Mouse (Mus musculus) C2C12 (cell line): ENCODE measurements around the gene 9630041A04Rik. TPM values are rescaled to one million over a fixed set of nuclear protein-coding genes. Genes with fewer than 3 reads are reported as not detected.

Experiments
- H3K27me3 ChIP-seq: one replicate; pipeline ENCODE4 v1.6.1; 2011; ENCODE audit not compliant: control insufficient read depth, insufficient read depth, insufficient read length
- H3K36me3 ChIP-seq: one replicate; pipeline ENCODE4 v1.6.1; 2011; ENCODE audit not compliant: control insufficient read depth, insufficient read depth
- H3K4me3 ChIP-seq: one replicate; pipeline ENCODE4 v1.5.1; 2011; ENCODE audit warnings: mild to moderate bottlenecking, control low read depth; ENCODE audit not compliant: poor library complexity, insufficient read depth, severe bottlenecking
- H3K79me2 ChIP-seq: one replicate; pipeline ENCODE4 v1.6.1; 2011; ENCODE audit not compliant: control insufficient read depth, insufficient read depth
- H3K79me3 ChIP-seq: one replicate; pipeline ENCODE4 v1.6.1; 2011; ENCODE audit warnings: low read depth, control low read depth
- H3ac ChIP-seq: one replicate; pipeline ENCODE3; 2011; ENCODE audit warnings: low read depth; ENCODE audit not compliant: control insufficient read depth, insufficient read length
- CEBPB ChIP-seq: IDR thresholded peaks from one replicate; pipeline ENCODE4 v1.6.1; 2011; ENCODE audit warnings: low read depth, mild to moderate bottlenecking, control low read depth, moderate library complexity
- CTCF ChIP-seq: IDR thresholded peaks from one replicate; pipeline ENCODE4 v1.5.1; 2011; ENCODE audit not compliant: control insufficient read depth, insufficient read depth, insufficient read length
- FOSL1 ChIP-seq: IDR thresholded peaks from one replicate; pipeline ENCODE4 v1.8.0; 2011; ENCODE audit warnings: mild to moderate bottlenecking, low read length; ENCODE audit not compliant: poor library complexity, insufficient read depth, severe bottlenecking
- MAX ChIP-seq: IDR thresholded peaks from one replicate; pipeline ENCODE4 v1.6.1; 2011; ENCODE audit warnings: mild to moderate bottlenecking, control low read depth
- MYOD1 ChIP-seq: IDR thresholded peaks from one replicate; pipeline ENCODE4 v1.6.1; 2011; ENCODE audit warnings: low read depth; ENCODE audit not compliant: control insufficient read depth, insufficient read length
- MYOG ChIP-seq: IDR thresholded peaks from one replicate; pipeline ENCODE4 v1.6.1; 2011; ENCODE audit not compliant: control insufficient read depth, insufficient read length; ENCODE audit errors: extremely low read depth
- USF1 ChIP-seq: IDR thresholded peaks from one replicate; pipeline ENCODE4 v1.6.1; 2011; ENCODE audit warnings: low read depth, mild to moderate bottlenecking, control low read depth, moderate library complexity
- polyA plus RNA-seq: library from polyadenylated mRNA; unstranded; fragments of >200 nt; fragmentation: generic; extraction: Trizol; gene quantifications from one replicate; pipeline ENCODE4 v1.2.1, GENCODE M21; 2012; ENCODE audit warnings: missing spikeins

Gene 9630041A04Rik
- polyA plus RNA-seq, 1 experiment: not detected

GRCm38 (mm10) chr9:101877109-101877987, 15.7 kb downstream of the 9630041A04Rik start:
- Histone ChIP-seq H3K36me3 (no peaks in the 10 kb centered on the region), H3K4me3 (no peak overlapping the region), H3ac (no peak overlapping the region), H3K79me3 (no peaks in the 10 kb centered on the region), H3K79me2 (no peaks in the 10 kb centered on the region), H3K27me3 (no peaks in the 10 kb centered on the region)
- TF ChIP-seq USF1 (no peak), MYOG (no peak), CTCF (no peak), MAX (no peak), CEBPB (no peak)

GRCm38 (mm10) chr9:101883295-101883694, 21.7 kb downstream of the 9630041A04Rik start:
- Histone ChIP-seq H3K36me3 (no peaks in the 10 kb centered on the region), H3K4me3 (no peak overlapping the region), H3K79me3 (no peaks in the 10 kb centered on the region), H3K27me3 (no peaks in the 10 kb centered on the region), H3ac (no peak overlapping the region), H3K79me2 (no peaks in the 10 kb centered on the region)
- TF ChIP-seq MYOD1 (no peak), FOSL1 (no peak), CTCF (no peak), MYOG (no peak), CEBPB (no peak), USF1 (no peak), MAX (no peak)

- Histone ChIP-seq H3K79me3 (no peaks in the 10 kb centered on the region), H3K36me3 (no peaks in the 10 kb centered on the region), H3K79me2 (no peaks in the 10 kb centered on the region), H3ac (no peak overlapping the region), H3K27me3 (no peaks in the 10 kb centered on the region), H3K4me3 (no peak overlapping the region)
- no peak for TF ChIP-seq MAX
- TF ChIP-seq MYOG: no peak
- TF ChIP-seq USF1: no peak
- no peak for TF ChIP-seq MYOD1
- no peak for TF ChIP-seq CEBPB
- TF ChIP-seq FOSL1: no peak
- no peak for TF ChIP-seq CTCF
Measured at GRCm38 (mm10) chr9:101897851-101898250, 36.2 kb downstream of the 9630041A04Rik start.

- Histone ChIP-seq H3K27me3 (no peaks in the 10 kb centered on the region), H3ac (no peak overlapping the region), H3K4me3 (no peak overlapping the region), H3K79me3 (no peaks in the 10 kb centered on the region), H3K36me3 (no peaks in the 10 kb centered on the region), H3K79me2 (no peaks in the 10 kb centered on the region)
- TF ChIP-seq MYOG (no peak), MYOD1 (no peak), USF1 (no peak), MAX (no peak), CEBPB (no peak), FOSL1 (no peak), CTCF (no peak)
Measured at GRCm38 (mm10) chr9:101903406-101903805, 41.8 kb downstream of the 9630041A04Rik start.

- Histone ChIP-seq H3K4me3 (no peak overlapping the region), H3K36me3 (no peaks in the 10 kb centered on the region), H3ac (no peak overlapping the region), H3K79me3 (no peaks in the 10 kb centered on the region), H3K79me2 (no peaks in the 10 kb centered on the region), H3K27me3 (no peaks in the 10 kb centered on the region)
- no peak for TF ChIP-seq USF1
- no peak for TF ChIP-seq MAX
- no peak for TF ChIP-seq FOSL1
- no peak for TF ChIP-seq MYOD1
- no peak for TF ChIP-seq MYOG
- no peak for TF ChIP-seq CTCF
- TF ChIP-seq CEBPB: no peak
Measured at GRCm38 (mm10) chr9:101907747-101908255, 46.2 kb downstream of the 9630041A04Rik start.
